Mouse (Mus musculus) urinary bladder, postnatal 25 days (tissue): ENCODE results near the gene Cit.

Source experiments
- DNase-seq: peaks from one replicate; pipeline ENCODE4 v3.0.0; 2022; ENCODE audit warnings: low spot score

Cit gene

DNA sequence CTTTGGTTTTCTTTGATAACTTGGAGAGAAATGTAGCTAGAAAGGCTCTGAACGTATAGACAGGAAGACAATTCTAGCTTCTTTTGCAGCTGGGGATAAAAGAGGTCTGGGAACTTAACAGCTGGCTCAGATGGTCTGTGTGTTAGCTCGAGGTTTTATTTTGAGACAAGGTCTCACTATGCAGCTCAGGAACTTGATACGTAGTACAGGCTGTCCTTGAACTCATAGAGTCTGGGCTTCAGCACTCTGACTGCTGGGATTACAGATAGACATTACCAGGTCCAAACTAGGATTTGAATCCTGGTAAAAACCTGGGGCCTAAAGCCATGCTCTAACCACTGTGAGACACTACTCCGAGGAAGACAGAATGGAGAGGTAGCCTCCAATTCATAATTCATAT, 201.2 kb downstream of the Cit start:
- DNase-seq = no peak

DNA sequence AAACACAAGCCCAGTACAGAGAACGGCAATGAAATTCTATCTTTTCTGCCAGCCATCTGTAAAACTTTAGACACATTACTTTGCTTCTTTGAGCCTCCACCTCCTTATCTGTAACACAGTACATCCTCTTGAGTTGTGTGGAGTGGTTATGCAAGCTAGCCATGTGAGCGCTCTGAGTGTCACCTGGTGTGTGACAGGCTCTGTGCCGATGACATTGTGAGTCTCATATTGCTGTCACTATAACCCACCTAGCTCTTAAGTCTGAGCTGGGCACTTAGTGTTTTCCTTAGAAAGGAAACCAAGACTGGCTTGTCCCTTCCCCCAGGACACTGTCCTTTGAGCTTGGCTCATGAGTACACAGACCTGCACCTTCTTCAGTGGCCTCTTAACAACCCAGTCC, 203.2 kb downstream of the Cit start:
- no peak for DNase-seq

DNA sequence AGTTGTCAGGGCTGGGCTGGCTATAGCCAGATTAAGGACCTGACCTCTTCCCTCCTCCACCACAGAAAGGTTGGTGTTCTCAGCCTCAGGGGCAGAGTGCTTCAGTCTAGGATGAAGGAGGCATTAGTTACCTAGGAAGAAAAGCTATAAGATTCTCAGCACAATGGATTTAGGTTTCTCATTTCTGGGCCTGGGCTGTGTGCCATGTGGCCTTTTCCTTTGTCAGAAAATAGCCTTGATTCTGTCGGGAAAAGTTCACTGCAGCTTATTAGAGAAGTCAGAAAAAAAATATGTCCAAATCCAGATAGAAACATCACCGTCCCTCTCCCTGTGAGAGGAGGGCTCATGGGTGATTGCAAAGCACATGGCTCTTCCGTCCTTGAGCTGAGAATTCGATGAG, 204.7 kb downstream of the Cit start:
- no peak for DNase-seq

DNA sequence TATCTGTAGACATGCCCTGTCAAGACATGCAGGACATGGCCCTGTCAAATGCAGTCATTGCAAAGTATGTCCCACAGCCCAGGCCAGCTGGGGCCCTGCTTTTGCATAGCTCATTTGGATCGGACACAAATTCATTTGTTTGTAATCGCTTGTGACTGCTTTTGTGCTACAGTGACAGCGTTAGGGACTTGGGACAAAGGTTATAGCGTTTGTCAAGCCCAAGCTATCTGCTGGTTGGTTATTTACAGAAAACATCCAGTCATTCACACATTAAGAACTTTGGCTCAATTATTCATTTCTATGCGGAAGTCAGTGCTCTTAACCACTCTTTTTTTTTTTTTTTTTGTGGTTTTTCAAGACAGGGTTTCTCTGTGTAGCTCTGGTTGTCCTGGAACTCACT, 207.1 kb downstream of the Cit start:
- no peak for DNase-seq

DNA sequence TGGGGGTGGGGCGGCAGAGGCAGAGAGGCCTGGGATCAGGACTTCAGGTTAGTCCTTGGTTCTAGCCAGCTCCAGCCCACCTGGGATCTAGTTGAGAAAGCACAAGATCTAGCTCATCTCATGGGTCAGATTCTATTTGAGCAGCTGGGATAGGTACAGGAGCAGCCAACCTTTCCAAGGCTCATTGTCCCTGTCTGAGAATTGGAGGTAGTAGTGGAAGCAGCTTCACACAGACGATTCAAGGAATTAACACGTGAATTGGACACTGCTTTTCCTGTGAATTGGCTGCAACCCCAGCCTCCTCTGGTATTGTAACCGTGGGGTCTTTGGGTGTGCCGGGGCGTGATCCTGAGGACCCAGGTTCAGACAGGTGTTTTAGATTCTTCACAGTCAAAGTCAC, 207.7 kb downstream of the Cit start:
- DNase-seq = no peak
